Mouse (Mus musculus) liver, postnatal 0 days (tissue): ENCODE measurements around the gene Ddb2. TPM values are rescaled to one million over a fixed set of nuclear protein-coding genes. Genes with fewer than 3 reads are reported as not detected.

ENCODE experiments used
- ATAC-seq: fragments of 200-750 bp; cut with Nextera tagmentation; 2 replicates; pipeline ENCODE4 v1.8.0; 2017; ENCODE audit warnings: mild to moderate bottlenecking, moderate library complexity
- DNase-seq: peaks from one replicate; pipeline ENCODE4 v3.0.0-alpha.2; 2016
- H3K27ac ChIP-seq: fragments of 300-500 bp; sonication (generic); 2 replicates; pipeline ENCODE4 v1.5.1; 2014; ENCODE audit warnings: antibody characterized with exemption, moderate library complexity, mild to moderate bottlenecking, low read depth
- H3K27me3 ChIP-seq: fragments of 300-500 bp; sonication (generic); 2 replicates; pipeline ENCODE4 v1.6.1; 2014; ENCODE audit warnings: low read length, control low read depth, mixed read lengths; ENCODE audit not compliant: insufficient read depth
- H3K36me3 ChIP-seq: fragments of 300-500 bp; sonication (generic); replicated peaks from 2 replicates; pipeline ENCODE4 v1.6.1; 2014; ENCODE audit warnings: mild to moderate bottlenecking, control low read depth, low read length, moderate library complexity, mixed read lengths; ENCODE audit not compliant: insufficient read depth
- H3K4me1 ChIP-seq: fragments of 300-500 bp; sonication (generic); 2 replicates; pipeline ENCODE4 v1.6.1; 2014; ENCODE audit warnings: antibody characterized with exemption, mild to moderate bottlenecking, control low read depth; ENCODE audit not compliant: insufficient read depth
- H3K4me2 ChIP-seq: fragments of 300-500 bp; sonication (generic); 2 replicates; pipeline ENCODE4 v1.6.1; 2014; ENCODE audit warnings: low read depth, mild to moderate bottlenecking, low read length, moderate library complexity, mixed read lengths
- H3K4me3 ChIP-seq: fragments of 300-500 bp; sonication (generic); 2 replicates; pipeline ENCODE4 v1.5.1; 2014; ENCODE audit warnings: low read depth, low read length
- H3K9ac ChIP-seq: fragments of 300-500 bp; sonication (generic); replicated peaks from 2 replicates; pipeline ENCODE4 v1.6.1; 2014; ENCODE audit warnings: mild to moderate bottlenecking, moderate library complexity
- H3K9me3 ChIP-seq: fragments of 300-500 bp; sonication (generic); 2 replicates; pipeline ENCODE4 v1.6.1; 2016; ENCODE audit warnings: mild to moderate bottlenecking, control low read depth, low read length, mixed read lengths
- CTCF ChIP-seq: sonication (generic); IDR thresholded peaks from 2 replicates; pipeline ENCODE4 v1.5.1; 2016; ENCODE audit warnings: antibody characterized with exemption, low read depth
- EP300 ChIP-seq: IDR thresholded peaks from 2 replicates; pipeline ENCODE4 v1.6.1; 2016; ENCODE audit warnings: antibody characterized with exemption, low read depth, mild to moderate bottlenecking
- WGBS: fragments of 180-500 bp; shearing (Covaris S2); extraction: QIAGEN DNeasy Blood & Tissue Kit; methylation state at CpG from one replicate; pipeline ENCODE4 v1.1.7; 2014; ENCODE audit not compliant: insufficient replicate concordance; 5-methylcytosine and 5-hydroxymethylcytosine counted together
- polyA plus RNA-seq: library from polyadenylated mRNA; unstranded; fragments of >200 nt; fragmentation: Nextera tagmentation; extraction: Ambion mirVana; gene quantifications from 2 replicates; pipeline ENCODE4 v1.2.1, GENCODE M21; 2015

The Ddb2 gene
- polyA plus RNA-seq, 1 experiment from 2014 or later = 4.0 TPM

- Histone ChIP-seq H3K4me2 (peak overlapping the region; percentile 80), H3K36me3 (0 out of 2 replicates have a peak, but pooled peaks cover 2% of the 10 kb centered on the region), H3K9me3 (no peaks in the 10 kb centered on the region), H3K27me3 (peaks cover 48% of the 10 kb centered on the region), H3K9ac (peak overlapping the region; percentile 65), H3K4me1 (peaks cover 14% of the 10 kb centered on the region; the same call in 1 of the 2 replicates), H3K4me3 (peak overlapping the region; percentile 68), H3K27ac (peak overlapping the region; percentile 68)
- WGBS = 1% methylated on average over 52 of the region's 52 CpGs
- ATAC-seq (peak; percentile 76), DNase-seq (peak; percentile 63)
- TF ChIP-seq EP300 (no peak), CTCF (no peak)
These were observed 19.7 kb upstream of the Ddb2 start for GRCm38 (mm10) chr2:91256256-91257125.

- DNase-seq (no peak), ATAC-seq (no peak)
- Histone ChIP-seq H3K9ac (peak within 1 kb of the TSS; percentile 65), H3K27ac (peak within 1 kb of the TSS; percentile 68), H3K27me3 (peaks cover 48% of the 10 kb centered on the region), H3K4me2 (peak within 1 kb of the TSS; percentile 80), H3K9me3 (no peaks in the 10 kb centered on the region), H3K36me3 (0 out of 2 replicates have a peak, but pooled peaks cover 2% of the 10 kb centered on the region), H3K4me3 (peak within 1 kb of the TSS; percentile 68), H3K4me1 (peaks cover 14% of the 10 kb centered on the region; the same call in 1 of the 2 replicates)
- TF ChIP-seq CTCF = no peak
- 4% methylated on average over 27 of the region's 27 CpGs for WGBS
These were observed 18.9 kb upstream of the Ddb2 start, which contains the start of gene Pacsin3 for GRCm38 (mm10) chr2:91255661-91256150. Pacsin3 (plus strand) TSS chr2:91255954.

- Histone ChIP-seq H3K27ac (no peak overlapping the region), H3K4me3 (no peak overlapping the region), H3K4me1 (peaks cover 14% of the 10 kb centered on the region; the same call in 1 of the 2 replicates), H3K36me3 (no peaks in the 10 kb centered on the region), H3K4me2 (no peak overlapping the region), H3K9me3 (no peaks in the 10 kb centered on the region), H3K27me3 (peaks cover 48% of the 10 kb centered on the region), H3K9ac (no peak overlapping the region)
- no peak for TF ChIP-seq CTCF
- TF ChIP-seq EP300 = no peak
- WGBS = 46% methylated on average over 8 of the region's 8 CpGs
- no peak for DNase-seq
- ATAC-seq = no peak
These were observed 18.1 kb upstream of the Ddb2 start for GRCm38 (mm10) chr2:91254725-91255380.

- no peaks in the 10 kb centered on the region for H3K9me3 ChIP-seq
- WGBS = 59% methylated on average over 4 of the region's 4 CpGs
- peaks cover 10% of the 10 kb centered on the region; the same call in 1 of the 2 replicates for H3K4me1 ChIP-seq
- H3K36me3 ChIP-seq = no peaks in the 10 kb centered on the region
- H3K4me2 ChIP-seq = no peak overlapping the region
- no peak overlapping the region for H3K9ac ChIP-seq
- no peak overlapping the region for H3K4me3 ChIP-seq
- H3K27ac ChIP-seq = no peak overlapping the region
- no peak for DNase-seq
- TF ChIP-seq CTCF (no peak), EP300 (no peak)
- no peak for ATAC-seq
- peaks cover 38% of the 10 kb centered on the region for H3K27me3 ChIP-seq
These were observed 15.7 kb upstream of the Ddb2 start for GRCm38 (mm10) chr2:91252512-91252911.

- H3K4me1 ChIP-seq = peaks cover 10% of the 10 kb centered on the region; the same call in 1 of the 2 replicates
- ATAC-seq = no peak
- no peaks in the 10 kb centered on the region for H3K36me3 ChIP-seq
- H3K27ac ChIP-seq = no peak overlapping the region
- no peak overlapping the region for H3K4me2 ChIP-seq
- H3K9me3 ChIP-seq = no peaks in the 10 kb centered on the region
- TF ChIP-seq EP300 (no peak), CTCF (no peak)
- no peak overlapping the region for H3K9ac ChIP-seq
- WGBS = 70% methylated on average over 4 of the region's 4 CpGs
- H3K4me3 ChIP-seq = no peak overlapping the region
- H3K27me3 ChIP-seq = peaks cover 33% of the 10 kb centered on the region
- DNase-seq = no peak
These were observed 15.2 kb upstream of the Ddb2 start for GRCm38 (mm10) chr2:91252001-91252400.

GRCm38 (mm10) chr2:91248366-91248765, 11.6 kb upstream of the Ddb2 start:
- H3K4me3 ChIP-seq = no peak overlapping the region
- H3K9me3 ChIP-seq = no peaks in the 10 kb centered on the region
- 76% methylated on average over 4 of the region's 4 CpGs for WGBS
- DNase-seq (no peak), ATAC-seq (no peak)
- no peak overlapping the region for H3K27ac ChIP-seq
- H3K4me1 ChIP-seq = peaks cover 2% of the 10 kb centered on the region; the same call in 1 of the 2 replicates
- no peak for TF ChIP-seq CTCF
- no peak for TF ChIP-seq EP300
- no peaks in the 10 kb centered on the region for H3K36me3 ChIP-seq
- no peak overlapping the region for H3K4me2 ChIP-seq
- no peak overlapping the region for H3K9ac ChIP-seq
- H3K27me3 ChIP-seq = 0 out of 2 replicates have a peak, but pooled peaks cover 2% of the 10 kb centered on the region
